Mouse (Mus musculus) midbrain, embryonic 14.5 days (tissue): ENCODE results near the gene Snrpd2. TPM values are rescaled to one million over a fixed set of nuclear protein-coding genes. Genes with fewer than 3 reads are reported as not detected.
A peak's percentile ranks its signal among the peaks of the same experiment; 100 is the strongest.

Source experiments
- ATAC-seq: fragments of 200-750 bp; cut with Nextera tagmentation; 2 replicates; pipeline ENCODE4 v1.8.0; 2017; ENCODE audit warnings: moderate number of reproducible peaks, moderate library complexity; ENCODE audit not compliant: low FRiP score, low TSS enrichment
- DNase-seq: peaks from one replicate; pipeline ENCODE4 v3.0.0-alpha.2; 2015
- H3K27ac ChIP-seq: fragments of 300-500 bp; sonication (generic); replicated peaks from 2 replicates; pipeline ENCODE4 v1.5.1; 2014; ENCODE audit warnings: mild to moderate bottlenecking, low read depth, low read length, moderate library complexity
- H3K27me3 ChIP-seq: fragments of 300-500 bp; sonication (generic); 2 replicates; pipeline ENCODE4 v1.6.1; 2014; ENCODE audit warnings: low read length, control low read depth, mixed read lengths; ENCODE audit not compliant: control insufficient read depth, insufficient read depth
- H3K36me3 ChIP-seq: fragments of 300-500 bp; sonication (generic); 2 replicates; pipeline ENCODE4 v1.6.1; 2014; ENCODE audit warnings: low read length, control low read depth; ENCODE audit not compliant: control insufficient read depth, insufficient read depth
- H3K4me1 ChIP-seq: fragments of 300-500 bp; sonication (generic); 2 replicates; pipeline ENCODE4 v1.6.1; 2014; ENCODE audit warnings: mild to moderate bottlenecking, antibody characterized with exemption, low read length, control low read depth; ENCODE audit not compliant: control insufficient read depth, insufficient read depth
- H3K4me2 ChIP-seq: fragments of 300-500 bp; sonication (generic); 2 replicates; pipeline ENCODE4 v1.6.1; 2014; ENCODE audit warnings: mild to moderate bottlenecking, low read length, moderate library complexity
- H3K4me3 ChIP-seq: fragments of 300-500 bp; sonication (generic); replicated peaks from 2 replicates; pipeline ENCODE4 v1.5.1; 2014; ENCODE audit warnings: low read depth, low read length
- H3K9ac ChIP-seq: fragments of 300-500 bp; sonication (generic); replicated peaks from 2 replicates; pipeline ENCODE4 v1.6.1; 2014; ENCODE audit warnings: mild to moderate bottlenecking, low read length, moderate library complexity
- H3K9me3 ChIP-seq: fragments of 300-500 bp; sonication (generic); 2 replicates; pipeline ENCODE4 v1.6.1; 2016; ENCODE audit warnings: low read length, control low read depth, mixed read lengths; ENCODE audit not compliant: control insufficient read depth
- WGBS: fragments of 180-500 bp; shearing (Covaris S2); extraction: QIAGEN DNeasy Blood & Tissue Kit; methylation state at CpG from one replicate; pipeline ENCODE4 v1.1.7; 2014; 5-methylcytosine and 5-hydroxymethylcytosine counted together
- polyA plus RNA-seq: library from polyadenylated mRNA; unstranded; fragments of >200 nt; fragmentation: Nextera tagmentation; extraction: Ambion mirVana; gene quantifications from 2 replicates; pipeline ENCODE4 v1.2.1, GENCODE M21; 2014

Snrpd2 gene
- polyA plus RNA-seq, 1 experiment from 2014 or later = 112 TPM

GRCm38 (mm10) chr7:19119631-19120429, 29.7 kb upstream of the Snrpd2 start, which contains the start of gene Fbxo46:
Gene Fbxo46, plus strand, starts transcription at chr7:19119859.
- H3K4me1 ChIP-seq = peaks cover 6% of the 10 kb centered on the region
- no peaks in the 10 kb centered on the region for H3K27me3 ChIP-seq
- H3K9me3 ChIP-seq = no peaks in the 10 kb centered on the region
- DNase-seq (peak; percentile 98), ATAC-seq (peak; percentile 94)
- H3K36me3 ChIP-seq = no peaks in the 10 kb centered on the region
- peak within 1 kb of the TSS; percentile 60 for H3K4me3 ChIP-seq
- H3K4me2 ChIP-seq = peak within 1 kb of the TSS; percentile 85
- peak within 1 kb of the TSS; percentile 73 for H3K9ac ChIP-seq
- 3% methylated on average over 34 of the region's 34 CpGs for WGBS
- H3K27ac ChIP-seq = peak within 1 kb of the TSS; percentile 53; the same call in 1 of the 2 replicates

DNA sequence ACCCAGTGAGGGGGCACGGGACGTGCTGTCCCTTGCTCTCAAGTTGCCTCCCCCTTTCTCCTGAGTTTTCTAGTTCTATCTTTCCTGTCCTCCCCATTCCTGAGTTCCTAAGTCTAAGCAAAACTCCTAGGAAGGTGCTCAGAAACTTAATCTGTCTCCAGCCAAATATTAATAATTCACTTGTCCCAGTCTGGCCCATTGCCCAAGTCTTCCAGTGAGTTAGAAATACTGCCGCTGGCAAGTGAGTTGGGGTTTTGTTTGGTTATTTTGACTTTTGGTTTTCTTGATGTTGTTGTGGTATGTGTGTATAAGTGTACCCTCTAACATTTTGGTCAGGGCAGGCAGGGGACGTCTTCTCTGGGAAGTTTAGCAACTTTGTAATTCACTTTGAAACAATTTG, 27.8 kb upstream of the Snrpd2 start:
- Histone ChIP-seq H3K9ac (no peak overlapping the region), H3K9me3 (no peaks in the 10 kb centered on the region), H3K4me1 (peaks cover 6% of the 10 kb centered on the region), H3K4me2 (no peak overlapping the region), H3K36me3 (peaks cover 4% of the 10 kb centered on the region; the same call in 1 of the 2 replicates), H3K27ac (no peak overlapping the region), H3K4me3 (no peak overlapping the region), H3K27me3 (no peaks in the 10 kb centered on the region)
- 93% methylated on average over 4 of the region's 4 CpGs for WGBS
- DNase-seq = no peak
- no peak for ATAC-seq

GRCm38 (mm10) chr7:19124713-19125112, 24.8 kb upstream of the Snrpd2 start:
- Histone ChIP-seq H3K4me1 (peaks cover 6% of the 10 kb centered on the region), H3K4me2 (no peak overlapping the region), H3K9ac (no peak overlapping the region), H3K27ac (no peak overlapping the region), H3K4me3 (no peak overlapping the region), H3K9me3 (no peaks in the 10 kb centered on the region), H3K27me3 (no peaks in the 10 kb centered on the region), H3K36me3 (peaks cover 5% of the 10 kb centered on the region; the same call in 1 of the 2 replicates)
- DNase-seq (no peak), ATAC-seq (no peak)
- WGBS = 91% methylated on average over 6 of the region's 6 CpGs

GRCm38 (mm10) chr7:19127744-19128143, 21.8 kb upstream of the Snrpd2 start:
- Histone ChIP-seq H3K9ac (no peak overlapping the region), H3K9me3 (no peaks in the 10 kb centered on the region), H3K4me3 (no peak overlapping the region), H3K27ac (no peak overlapping the region), H3K4me2 (no peak overlapping the region), H3K27me3 (no peaks in the 10 kb centered on the region), H3K36me3 (peaks cover 5% of the 10 kb centered on the region; the same call in 1 of the 2 replicates), H3K4me1 (peaks cover 9% of the 10 kb centered on the region; the same call in 1 of the 2 replicates)
- no peak for ATAC-seq
- no peak for DNase-seq
- 98% methylated on average over 5 of the region's 5 CpGs for WGBS

GRCm38 (mm10) chr7:19129396-19129795, 20.1 kb upstream of the Snrpd2 start:
- no peak overlapping the region for H3K4me3 ChIP-seq
- H3K9ac ChIP-seq = no peak overlapping the region
- no peak overlapping the region for H3K4me2 ChIP-seq
- no peak overlapping the region for H3K27ac ChIP-seq
- H3K4me1 ChIP-seq = peaks cover 9% of the 10 kb centered on the region; the same call in 1 of the 2 replicates
- peaks cover 5% of the 10 kb centered on the region; the same call in 1 of the 2 replicates for H3K36me3 ChIP-seq
- ATAC-seq (no peak), DNase-seq (no peak)
- H3K27me3 ChIP-seq = no peaks in the 10 kb centered on the region
- H3K9me3 ChIP-seq = no peaks in the 10 kb centered on the region
- 95% methylated on average over 5 of the region's 5 CpGs for WGBS

DNA sequence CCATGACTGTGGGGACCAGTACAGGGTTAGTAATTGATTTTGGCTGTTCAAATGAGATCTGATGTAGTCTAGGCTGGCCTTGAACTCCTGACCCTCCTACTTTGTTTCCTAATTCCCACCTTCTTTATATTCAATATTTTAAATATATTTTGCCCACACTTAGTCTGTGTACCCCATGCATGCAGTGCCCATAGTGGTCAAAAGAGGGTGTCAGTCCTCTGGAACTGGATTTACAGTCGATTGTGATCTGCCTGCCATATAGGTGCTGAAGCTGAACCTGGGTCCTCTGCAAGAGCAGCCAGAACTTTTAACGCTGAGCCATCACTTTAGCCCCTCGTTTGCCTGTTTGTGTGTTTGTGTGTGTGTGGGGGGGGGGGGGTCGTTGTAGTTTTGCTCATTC, 18.9 kb upstream of the Snrpd2 start:
- H3K27me3 ChIP-seq = no peaks in the 10 kb centered on the region
- peaks cover 9% of the 10 kb centered on the region; the same call in 1 of the 2 replicates for H3K4me1 ChIP-seq
- ATAC-seq = no peak
- H3K9me3 ChIP-seq = no peaks in the 10 kb centered on the region
- peak overlapping the region; percentile 89 for H3K27ac ChIP-seq
- WGBS = 42% methylated on average over 4 of the region's 4 CpGs
- peak overlapping the region; percentile 48; the same call in 1 of the 2 replicates for H3K9ac ChIP-seq
- peak; percentile 29 for DNase-seq
- peak overlapping the region; percentile 47 for H3K4me3 ChIP-seq
- peaks cover 11% of the 10 kb centered on the region for H3K36me3 ChIP-seq
- H3K4me2 ChIP-seq = peak overlapping the region; percentile 68

DNA sequence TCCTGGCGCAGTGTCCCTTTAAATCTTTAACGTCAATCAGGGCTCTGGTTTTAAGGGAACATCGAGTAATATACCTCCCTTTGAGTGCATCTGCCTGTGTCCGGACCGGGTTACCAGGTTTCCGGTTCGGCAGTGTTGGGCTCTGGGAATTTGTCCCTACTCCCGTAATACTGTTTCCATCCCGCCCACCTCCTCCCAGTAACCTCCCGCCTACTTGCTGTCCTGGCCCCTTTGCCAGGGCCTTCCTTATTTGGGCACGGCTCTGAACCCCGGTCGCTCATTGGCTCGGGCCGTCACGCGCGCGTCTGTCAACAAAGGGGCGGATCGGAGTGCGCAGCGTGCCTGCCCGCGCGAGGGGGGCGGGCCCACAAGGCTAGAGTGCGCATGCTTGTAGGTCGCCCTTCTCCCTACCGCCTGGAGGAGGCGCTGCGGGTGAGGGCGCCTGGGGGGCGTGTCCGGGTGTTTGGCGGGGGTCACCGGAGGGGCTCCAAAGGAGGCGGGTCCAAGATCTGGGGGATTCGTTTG, 18.1 kb upstream of the Snrpd2 start:
- DNase-seq (peak; percentile 98), ATAC-seq (peak; percentile 99)
- H3K4me2 ChIP-seq = peak overlapping the region; percentile 68
- H3K9me3 ChIP-seq = no peaks in the 10 kb centered on the region
- H3K27me3 ChIP-seq = no peaks in the 10 kb centered on the region
- peaks cover 17% of the 10 kb centered on the region for H3K36me3 ChIP-seq
- peak overlapping the region; percentile 89 for H3K27ac ChIP-seq
- H3K9ac ChIP-seq = peak overlapping the region; percentile 52
- H3K4me3 ChIP-seq = peak overlapping the region; percentile 47
- under 1% methylated on average over 39 of the region's 39 CpGs for WGBS
- H3K4me1 ChIP-seq = peaks cover 9% of the 10 kb centered on the region; the same call in 1 of the 2 replicates

DNA sequence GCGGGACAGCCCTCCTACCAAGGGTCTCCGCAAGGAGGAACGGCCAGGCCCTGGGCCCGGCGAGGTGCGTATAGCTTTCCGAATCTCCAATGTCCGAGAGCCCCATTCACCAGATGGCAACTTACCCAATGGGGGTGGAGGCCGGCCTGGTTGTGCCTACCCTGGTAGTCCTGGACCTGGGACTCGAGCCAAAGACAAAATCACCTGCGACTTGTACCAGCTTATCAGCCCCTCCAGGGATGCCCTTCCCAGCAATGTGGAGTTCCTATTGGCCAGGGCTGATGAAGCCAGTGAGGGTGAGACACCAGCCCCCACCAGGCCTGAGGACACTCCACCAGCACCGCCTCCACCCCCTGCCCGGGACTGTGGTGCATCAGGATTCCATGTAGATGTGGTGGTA, 13.4 kb upstream of the Snrpd2 start:
- Histone ChIP-seq H3K36me3 (peaks cover 59% of the 10 kb centered on the region), H3K9me3 (no peaks in the 10 kb centered on the region)

More for the DNA sequence above, 13.4 kb upstream of the Snrpd2 start:
- DNase-seq (no peak), ATAC-seq (no peak)
- no peaks in the 10 kb centered on the region for H3K27me3 ChIP-seq
- H3K4me1 ChIP-seq = peaks cover 6% of the 10 kb centered on the region; the same call in 1 of the 2 replicates
- 95% methylated on average over 13 of the region's 13 CpGs for WGBS
- no peak overlapping the region for H3K27ac ChIP-seq
- no peak overlapping the region for H3K9ac ChIP-seq
- no peak overlapping the region for H3K4me3 ChIP-seq
- H3K4me2 ChIP-seq = no peak overlapping the region
